Mouse (Mus musculus) naive thymus-derived CD4-positive, alpha-beta T cell, adult 2 months (primary cell): ENCODE measurements at regions not wholly inside any gene's neighbourhood (a gene's known extent, or its start where the extent isn't known, plus 50 kb on each side); places are given as distances from the start of the nearest gene placed in this dataset.
"Not testable (repeated sequence)": the region's sequence is repeated elsewhere in the genome, so short reads cannot be mapped to it uniquely, and the experiment has no call there.

ENCODE experiments used
- DNase-seq: peaks from one replicate; pipeline ENCODE4 v3.0.0-alpha.2; 2011; ENCODE audit warnings: low read depth

DNA sequence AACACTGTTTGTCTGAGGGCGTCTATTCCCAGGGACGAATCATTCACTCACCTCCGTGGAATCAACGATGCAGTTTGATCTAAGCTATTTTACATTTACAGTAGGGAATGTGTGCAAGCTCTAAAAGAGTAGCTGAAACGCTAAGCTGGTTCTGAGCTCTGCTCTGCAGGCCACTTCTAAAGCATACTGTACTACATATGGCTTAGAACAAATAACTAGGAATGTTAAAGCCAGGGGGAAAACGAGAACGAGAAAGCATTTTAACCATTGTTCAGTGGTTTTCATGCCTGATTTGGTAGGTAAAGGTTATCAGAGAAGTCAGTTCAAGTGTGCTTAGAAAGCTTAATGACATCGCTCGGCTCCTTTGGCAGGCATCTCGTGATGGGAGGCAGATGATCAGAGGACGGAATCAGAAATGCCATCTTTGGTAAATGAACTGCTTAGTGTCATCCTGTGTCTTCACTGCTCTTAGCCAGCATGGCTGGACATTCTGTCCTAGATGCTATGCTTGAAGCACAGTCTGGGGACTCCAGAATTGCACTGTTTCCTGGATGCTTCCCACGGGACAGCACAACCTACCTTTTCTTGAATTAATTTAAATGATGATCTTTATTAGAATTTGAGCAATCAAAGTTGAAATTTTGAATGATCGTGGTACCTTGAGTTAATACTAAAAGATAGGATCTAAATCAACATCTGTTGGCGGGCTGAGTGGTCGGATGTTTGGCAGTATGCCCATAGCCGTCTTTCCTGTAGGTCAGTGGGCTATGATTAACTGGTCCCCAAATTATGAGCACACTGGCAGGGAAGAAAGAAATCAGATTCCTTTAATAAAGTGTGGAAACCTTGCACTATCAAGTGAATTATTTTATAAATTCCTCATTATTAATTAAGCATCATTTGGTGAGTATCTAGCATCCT lies 495.2 kb downstream of the Hace1 start:
- DNase-seq = no peak

DNA sequence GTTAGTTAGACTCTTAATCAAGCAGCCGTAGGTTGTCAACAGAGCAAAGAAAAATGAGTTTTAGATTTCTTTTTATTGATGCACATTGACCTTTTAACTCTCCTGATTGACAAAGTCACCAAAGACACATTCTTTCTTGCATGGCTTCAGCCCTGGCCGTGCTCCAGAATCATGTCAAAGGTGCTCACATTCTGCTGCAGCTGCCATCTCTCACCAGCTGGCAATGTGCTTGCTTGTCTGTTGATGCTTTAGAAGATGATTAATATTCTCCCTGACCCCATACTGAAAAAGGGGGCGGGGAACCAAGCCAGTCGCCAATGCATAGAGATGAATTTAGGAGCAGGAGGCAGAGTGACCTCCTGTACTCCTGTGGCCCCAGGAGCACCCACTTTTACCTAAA lies 510.1 kb downstream of the Hace1 start:
- no peak for DNase-seq

DNA sequence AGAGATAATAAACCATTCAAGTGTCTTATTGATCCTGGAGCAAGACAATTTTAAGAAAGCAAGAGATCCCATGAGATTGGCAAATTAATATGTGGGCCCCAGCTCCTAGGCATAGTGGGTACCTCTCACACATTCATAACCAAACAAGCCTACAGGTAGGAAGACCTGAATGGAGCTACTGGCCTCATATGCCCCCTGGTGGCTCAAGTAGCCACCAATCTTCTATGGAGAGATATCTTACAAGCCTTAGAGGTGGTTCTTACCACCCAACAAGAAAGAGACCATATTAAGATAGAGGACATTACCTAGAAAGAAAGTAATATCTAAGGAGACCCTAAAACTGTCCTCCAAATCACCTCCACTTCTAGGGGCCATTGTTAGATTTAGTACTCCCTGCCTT lies 523.2 kb downstream of the Hace1 start:
- DNase-seq = no peak

DNA sequence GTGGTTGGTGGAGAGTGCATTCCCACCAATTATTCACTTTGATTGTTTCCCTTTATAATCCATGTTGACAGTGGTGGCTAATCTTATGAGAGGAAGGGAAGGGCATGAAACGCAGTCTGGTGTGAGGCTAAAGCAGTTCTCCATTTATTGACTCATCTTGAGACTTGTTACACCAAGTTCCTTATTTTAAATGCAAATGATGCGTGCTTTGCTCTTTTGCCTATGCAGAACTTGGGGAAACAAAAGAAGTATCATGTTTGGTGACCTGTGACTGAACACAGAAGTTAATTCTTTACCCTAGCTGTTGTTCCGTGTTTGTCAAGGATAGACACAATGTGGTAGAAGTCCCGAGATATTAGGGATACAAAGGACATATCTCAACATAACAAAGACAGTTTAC lies 531.2 kb downstream of the Hace1 start:
- DNase-seq = no peak

DNA sequence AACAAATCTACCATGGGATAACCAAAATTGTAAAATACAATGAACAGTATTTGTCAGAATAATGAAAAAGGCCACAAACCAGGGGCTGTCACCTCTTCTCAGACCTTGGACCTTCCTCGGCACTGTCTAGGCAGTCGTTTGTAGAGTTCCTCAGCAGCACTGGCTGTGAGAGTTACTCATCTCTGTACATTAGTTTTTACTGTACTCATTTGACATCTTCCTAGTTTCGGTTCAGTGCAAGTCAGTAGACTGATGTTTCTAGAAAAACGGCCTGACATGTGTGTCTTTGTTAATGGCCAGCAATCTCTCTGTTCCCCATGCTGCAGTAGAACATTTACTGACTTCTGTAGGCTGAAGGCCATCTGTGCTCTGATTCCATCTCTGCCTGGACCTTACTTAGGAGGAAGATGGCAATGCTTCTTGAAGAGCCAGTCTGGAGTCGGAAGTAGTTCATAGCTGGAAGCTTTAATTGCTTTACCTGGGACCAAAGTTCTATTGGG lies 537.1 kb downstream of the Hace1 start:
- no peak for DNase-seq

DNA sequence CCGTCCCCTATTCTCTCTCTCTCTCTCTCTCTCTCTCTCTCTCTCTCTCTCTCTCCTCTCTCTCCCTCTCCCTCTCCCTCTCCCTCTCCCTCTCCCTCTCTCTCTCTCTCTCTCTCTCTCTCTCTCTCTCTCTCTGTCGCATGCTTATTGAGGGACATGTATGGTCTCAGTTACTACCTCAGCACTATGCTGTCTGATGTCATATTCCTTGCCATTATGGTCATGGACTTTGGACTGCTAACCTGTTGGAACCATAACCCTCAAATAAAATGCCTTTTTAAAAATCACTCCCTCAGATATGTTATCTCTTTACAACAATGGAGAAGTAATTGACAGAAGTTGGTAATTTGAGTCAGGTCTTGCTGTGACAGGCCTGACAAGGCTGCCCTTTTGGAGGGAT lies 544.8 kb downstream of the Hace1 start:
- DNase-seq = not testable (repeated sequence)

DNA sequence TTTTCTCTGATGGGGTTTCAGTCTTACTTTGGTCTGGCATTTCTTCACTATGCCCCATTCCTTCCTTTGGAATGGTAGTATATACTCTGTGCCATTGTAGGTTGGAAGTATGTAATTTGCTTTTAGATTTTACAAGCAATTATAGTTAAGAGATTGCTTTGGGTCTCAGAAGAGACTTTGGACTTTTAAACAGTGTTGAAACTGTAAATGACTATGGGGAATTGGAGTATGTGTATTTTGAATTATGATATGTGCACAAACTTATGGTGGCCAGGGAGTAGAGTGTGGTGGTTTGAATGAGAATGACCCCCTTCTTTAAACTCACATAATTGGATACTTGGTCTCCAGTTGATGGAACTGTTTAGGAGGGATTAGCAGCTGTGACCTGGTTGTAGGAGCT lies 546.2 kb downstream of the Hace1 start:
- no peak for DNase-seq

DNA sequence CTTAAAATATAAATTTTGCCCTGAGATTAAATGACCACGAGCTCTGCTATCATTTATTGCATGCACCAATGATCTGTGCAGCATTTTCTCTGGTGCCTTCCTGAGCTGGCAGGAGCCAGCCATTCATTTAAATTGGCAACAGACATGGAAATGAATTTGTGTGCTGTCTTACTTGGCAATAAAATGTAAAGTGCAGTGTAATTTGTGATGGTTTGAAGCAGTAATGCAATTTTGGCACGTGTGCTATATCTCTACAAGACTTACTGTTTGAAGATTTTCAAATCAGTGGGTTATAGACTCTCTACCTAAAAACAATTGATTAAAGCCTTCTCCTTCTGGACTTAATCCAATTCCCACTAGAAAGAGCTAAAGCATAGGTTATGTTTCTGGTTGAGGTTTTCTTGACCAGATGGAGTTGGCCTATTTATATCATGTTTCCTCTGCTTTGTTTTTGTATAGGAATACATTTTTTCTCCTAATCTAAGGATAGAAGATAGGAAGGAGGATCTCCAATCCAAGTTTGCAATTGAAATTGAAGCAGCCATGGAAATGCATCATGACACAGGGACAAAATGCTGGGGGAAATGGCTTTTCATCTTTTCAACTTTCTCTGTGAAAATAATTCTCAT lies 557.6 kb downstream of the Hace1 start:
- DNase-seq = no peak

DNA sequence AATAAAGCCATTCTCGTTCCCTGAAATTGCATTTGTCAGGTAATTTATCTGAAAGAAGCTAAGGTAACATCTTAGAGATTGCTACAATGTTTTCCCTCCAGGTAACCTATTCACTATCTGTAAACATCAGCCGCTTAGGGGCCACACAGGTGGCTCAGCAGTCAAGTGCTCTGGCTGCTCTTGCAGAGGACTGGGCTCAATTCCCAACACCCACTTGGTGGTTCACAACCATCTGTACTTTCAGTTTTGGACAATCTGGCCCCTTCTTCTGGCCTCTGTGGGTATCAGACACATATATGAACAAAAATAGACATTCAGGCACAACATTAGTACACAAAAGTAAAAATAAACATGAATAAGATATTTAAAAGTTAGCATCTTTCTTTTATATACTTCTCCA lies 596.4 kb downstream of the Hace1 start:
- no peak for DNase-seq

DNA sequence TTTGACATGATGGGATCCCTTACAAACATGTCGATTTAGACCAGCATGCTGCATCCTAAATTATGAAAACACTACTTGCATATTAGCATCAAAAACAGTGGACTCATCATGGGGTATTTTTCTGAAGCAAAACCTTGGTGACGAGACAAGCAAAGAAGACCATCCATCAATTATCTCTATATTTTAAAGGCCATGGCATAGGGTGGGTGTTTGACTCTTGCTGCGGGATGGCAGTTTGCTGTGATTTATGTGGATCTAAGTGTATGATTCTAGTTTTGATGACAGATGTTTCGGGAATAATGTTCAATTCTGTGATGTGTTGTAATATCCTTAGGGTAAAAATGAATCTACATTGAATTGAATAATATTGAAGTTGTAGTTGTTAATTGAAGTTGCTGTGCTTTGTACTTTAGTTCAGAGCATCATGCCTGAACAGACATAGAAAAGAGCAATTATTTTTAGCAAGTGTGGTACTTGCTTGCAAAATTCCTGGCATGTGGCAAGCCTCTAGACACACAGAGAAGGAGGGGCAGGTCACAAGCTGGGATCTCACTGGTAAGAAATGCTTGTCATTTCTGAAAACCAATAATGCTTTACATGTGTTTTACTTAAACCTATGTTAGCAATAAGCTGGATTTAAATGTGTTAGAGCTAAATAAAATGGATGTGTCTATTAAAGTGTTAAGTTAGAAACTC lies 608.3 kb downstream of the Hace1 start:
- no peak for DNase-seq

DNA sequence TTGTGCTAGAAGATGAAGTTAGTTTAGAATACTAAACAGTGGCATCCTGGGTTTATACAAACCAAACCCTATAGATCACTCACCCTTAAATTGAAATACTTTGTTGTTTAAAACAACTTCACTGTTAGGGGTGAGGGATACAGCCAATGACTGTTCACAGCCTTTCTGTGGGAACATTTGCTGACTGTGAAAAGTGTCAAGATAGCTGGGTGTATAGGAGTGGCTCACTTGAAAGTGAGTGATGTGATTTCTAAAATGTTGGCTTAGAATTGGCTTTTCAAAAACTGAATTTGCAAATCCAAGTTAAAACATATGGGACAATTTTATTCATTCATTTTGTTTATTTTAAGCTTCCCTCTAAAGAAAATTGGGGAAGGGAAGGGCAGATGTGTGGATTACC lies 616.5 kb downstream of the Hace1 start:
- DNase-seq = no peak

DNA sequence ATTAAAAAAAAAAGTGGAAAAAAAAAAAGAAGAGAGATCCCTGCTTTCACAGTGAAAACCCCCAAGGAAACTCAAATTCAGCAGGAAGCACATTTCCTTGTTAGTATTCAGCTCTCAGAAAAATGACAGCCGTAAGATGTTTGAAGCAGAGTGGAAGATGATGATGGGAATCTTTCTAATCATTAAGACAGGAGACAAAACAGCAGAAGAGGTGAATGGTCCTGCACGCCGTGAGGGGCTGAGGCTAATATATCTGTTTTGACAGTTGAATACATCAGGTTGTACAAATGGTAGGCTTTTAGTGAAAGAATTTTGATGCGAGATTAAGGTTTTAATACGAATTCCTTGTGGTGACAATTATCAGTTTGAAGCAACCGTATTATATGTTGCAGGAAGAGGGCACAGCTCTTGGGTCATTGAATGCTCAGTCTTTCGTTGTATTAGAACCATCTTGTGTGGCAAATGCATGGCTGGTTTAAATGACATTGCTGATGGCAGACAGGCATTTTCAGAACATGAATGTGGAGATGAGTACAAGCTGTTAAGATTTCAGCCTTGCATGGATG lies 649.3 kb downstream of the Hace1 start:
- no peak for DNase-seq

DNA sequence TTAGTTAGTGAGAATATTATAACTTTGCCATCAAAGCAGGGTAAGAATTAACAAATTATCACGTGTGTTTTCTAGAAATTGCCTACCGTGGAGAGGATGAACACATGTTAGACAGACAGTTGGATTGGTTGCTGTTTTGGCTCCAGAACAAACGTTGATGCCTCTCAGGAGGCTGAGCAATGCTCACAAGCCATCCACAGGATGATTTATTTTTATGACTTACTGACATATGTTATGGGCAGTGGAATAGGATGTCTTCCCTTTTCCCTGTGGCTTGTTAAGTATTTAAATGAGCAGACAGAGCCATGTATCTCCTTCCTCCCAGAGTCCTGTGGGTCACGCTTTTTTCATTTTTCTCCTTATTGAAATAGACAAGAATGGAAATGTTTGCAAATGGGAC lies 652.0 kb downstream of the Hace1 start:
- no peak for DNase-seq

DNA sequence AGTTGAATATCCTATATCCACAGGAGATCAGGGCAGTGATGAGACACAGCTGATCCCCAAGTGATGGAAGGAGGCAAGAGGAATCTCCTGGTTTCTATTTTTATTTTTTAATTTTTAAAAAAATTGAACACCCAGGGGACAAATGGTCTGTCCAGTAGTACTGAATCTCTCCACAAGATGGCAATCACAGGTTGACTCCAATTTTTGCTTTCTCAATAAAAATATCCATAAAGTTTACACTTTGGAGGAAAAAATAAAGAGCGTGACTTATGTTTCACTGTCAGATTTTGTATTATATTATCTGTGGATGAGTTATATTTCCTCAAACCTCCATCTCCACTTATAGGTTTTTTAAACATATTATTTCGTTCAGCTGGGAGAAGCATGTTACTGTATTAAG lies 658.0 kb downstream of the Hace1 start:
- DNase-seq = no peak

DNA sequence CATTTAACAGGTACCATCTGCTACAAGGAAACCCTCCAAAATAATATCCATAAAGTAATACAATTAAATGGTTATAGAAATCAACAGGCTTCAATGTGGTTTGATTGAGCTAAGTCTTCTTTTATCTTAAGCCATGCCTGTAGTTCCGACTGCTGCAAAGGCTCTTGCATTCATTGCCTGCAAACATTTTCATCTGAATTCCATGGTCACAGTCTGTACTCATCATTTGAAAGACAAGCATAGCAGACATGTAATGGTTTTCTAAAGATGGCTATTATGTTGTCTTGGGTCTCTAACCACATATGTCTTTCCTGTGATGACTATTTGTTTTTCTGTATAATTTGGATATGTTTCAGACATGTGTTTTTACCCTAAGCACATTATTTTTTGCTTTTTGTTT lies 677.9 kb downstream of the Hace1 start:
- DNase-seq = no peak

DNA sequence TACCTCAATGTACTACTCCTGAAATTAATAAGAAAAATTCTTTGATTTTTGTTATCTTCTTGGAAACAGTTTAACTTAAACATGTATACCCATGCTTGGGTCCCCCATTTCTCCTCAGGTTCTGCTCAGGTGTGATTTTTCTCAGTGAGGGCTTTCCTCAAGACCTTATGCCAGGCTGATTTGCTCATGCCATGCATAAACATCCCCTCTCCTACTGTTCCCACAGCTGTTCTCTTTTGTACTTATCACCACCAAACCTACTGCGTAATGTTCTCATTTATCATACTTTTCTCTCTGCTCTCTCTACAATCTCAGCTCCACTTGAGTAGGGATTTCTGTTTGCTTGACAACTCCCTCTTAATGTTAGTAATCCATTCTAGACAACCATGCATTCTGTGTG lies 692.1 kb downstream of the Hace1 start:
- DNase-seq = no peak

DNA sequence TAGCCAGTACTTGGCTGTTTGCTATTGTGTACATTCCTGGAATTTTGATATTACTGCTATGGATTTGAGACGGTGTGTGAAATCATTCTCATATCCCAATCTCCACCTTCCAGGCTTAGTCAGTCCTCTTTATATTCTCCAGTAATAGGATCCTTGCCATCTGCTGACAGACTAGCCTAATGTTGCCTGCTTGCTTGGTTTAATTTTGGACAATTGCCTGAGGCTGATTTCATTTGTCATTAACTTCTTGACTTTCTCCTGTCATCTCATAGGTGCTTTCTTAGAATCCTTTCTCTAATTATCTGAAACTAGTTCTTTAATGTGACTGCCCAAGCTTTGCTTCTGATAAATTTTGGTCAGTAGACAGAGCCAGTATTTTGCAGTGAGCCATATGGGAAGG lies 696.2 kb downstream of the Hace1 start:
- no peak for DNase-seq

DNA sequence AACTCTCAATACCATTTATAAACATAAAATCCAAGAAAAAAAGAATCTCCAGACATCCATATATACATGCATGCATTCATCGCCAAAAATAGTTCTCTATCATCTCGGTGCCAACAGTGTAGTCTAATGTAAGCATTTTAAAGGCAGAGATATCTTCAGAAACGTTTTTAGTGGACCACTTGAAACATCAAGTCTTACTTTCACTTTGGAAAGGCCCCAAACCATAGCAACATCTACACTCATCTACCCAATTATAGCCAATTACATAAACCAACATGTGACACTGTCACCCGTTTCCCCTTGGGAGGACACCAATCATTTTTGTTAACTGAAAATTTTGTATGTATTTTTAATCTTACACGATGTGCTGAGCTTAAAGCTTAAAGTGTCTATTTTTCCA lies 716.7 kb downstream of the Hace1 start:
- DNase-seq = no peak

DNA sequence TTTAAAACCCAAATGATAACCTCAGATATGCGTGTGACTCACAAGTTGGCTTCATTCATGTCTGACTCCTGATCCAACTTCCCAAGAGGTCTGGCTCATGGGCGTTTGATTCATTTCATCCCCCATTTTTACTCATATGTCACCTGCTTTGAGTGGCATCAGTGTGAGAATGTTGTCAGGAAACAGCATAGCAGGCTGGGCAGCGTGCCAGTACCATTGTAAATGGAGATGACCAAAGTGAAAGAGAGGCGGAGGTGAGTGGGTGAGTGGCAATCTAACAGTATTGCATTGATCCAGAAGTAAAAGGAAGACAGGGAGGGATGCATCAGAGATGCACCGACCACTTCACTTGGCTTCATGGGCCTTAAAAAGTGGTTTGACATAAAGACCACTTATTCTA lies 720.7 kb downstream of the Hace1 start:
- DNase-seq = no peak

DNA sequence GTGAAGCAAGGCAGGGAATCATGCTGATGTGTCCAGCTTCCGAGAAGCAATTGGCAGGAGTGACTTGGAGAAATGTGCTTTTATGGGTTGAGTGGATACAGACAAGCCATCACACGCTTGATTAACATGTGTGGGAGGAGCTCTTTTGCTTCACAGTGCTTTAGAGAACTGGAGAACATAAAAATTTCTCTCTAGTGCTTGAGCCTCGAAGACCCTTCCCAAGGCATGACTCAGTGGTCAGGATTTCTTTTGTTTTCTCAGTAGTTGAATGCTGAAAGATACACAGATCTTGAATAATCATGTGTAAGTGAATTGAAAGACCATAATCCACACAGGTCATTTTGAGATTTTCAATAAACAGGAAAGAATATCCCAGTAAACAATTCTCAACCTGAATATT lies 721.9 kb downstream of the Hace1 start:
- no peak for DNase-seq

DNA sequence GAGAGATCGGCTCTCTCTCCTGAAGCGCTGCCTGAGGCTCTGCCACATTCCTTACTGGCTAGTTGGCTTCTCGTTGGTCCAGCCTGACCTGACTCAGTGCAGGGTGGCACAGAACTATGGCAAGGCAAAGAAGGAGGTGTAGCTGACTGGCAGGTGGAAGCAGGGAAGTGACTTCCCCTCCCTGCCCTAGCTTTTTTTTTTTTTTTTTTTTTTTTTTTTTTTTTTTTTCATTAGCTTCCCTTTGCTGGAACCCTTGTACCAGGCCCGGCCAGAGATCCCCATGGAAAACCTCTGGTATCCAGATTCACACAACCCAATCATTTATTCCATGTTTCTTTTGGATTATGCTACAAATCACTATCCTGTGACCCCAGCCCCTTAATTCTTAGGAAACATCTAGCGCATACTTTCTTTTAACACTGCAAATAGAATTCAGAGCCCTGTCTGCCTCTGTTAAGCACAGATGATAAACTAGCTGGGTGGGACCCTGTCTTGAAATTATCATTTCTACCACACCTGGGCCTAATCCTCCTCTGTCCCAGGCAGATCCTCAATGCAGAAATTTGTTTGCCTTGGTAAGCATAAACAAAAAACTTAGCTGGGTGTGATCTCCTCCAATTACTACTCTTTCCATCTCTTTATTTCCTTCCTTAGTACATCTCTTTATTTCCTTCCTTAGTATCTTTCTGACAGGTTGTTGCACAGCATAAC lies 742.9 kb downstream of the Hace1 start:
- DNase-seq = no peak

DNA sequence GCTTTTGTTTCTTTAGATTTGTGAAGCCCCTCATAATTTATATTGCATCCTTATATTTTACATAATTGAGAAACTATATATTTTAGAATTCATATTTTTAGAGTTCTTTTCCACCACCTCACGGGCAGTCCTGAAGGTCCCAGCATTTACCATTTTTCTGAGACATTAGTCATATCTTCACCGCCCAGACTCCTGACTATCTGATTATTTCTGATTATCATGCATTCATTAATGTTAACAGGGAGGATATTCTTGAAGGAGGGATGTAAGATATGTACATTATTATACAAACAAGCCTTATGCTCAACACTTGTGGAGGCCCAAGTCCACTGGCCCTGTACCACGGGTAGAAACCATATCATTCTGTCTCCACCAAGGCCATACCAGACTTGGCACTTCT lies 743.4 kb downstream of the Hace1 start:
- no peak for DNase-seq
